In genomic region chr9:67047606-67048482, GRCm38 (mm10) we compare ENCODE assay signal across 8 mouse cellular contexts. TPM values are rescaled to one million over a fixed set of nuclear protein-coding genes. Genes with fewer than 3 reads are reported as not detected.
DNase-seq lines count a peak whose midpoint lies in the region; ATAC-seq lines count a peak whose summit lies in the region.

No protein-coding gene starts in this region.

- H3K4me2 ChIP-seq in forebrain, embryonic 14.5 days (ENCODE audit: low read length), result peak overlapping the region; percentile 91
- peak overlapping the region; percentile 95 for H3K4me2 ChIP-seq in neural tube, embryonic 15.5 days

- H3K9ac ChIP-seq in forebrain, embryonic 14.5 days (ENCODE audit: low read length), result peak overlapping the region; percentile 66
- H3K9ac ChIP-seq in neural tube, embryonic 15.5 days (replicated peaks), result peak overlapping the region; percentile 58

- H3K9me3 ChIP-seq in forebrain, embryonic 14.5 days (replicated peaks; ENCODE audit: control insufficient read depth, low read length), result no peaks in the 10 kb centered on the region
- no peaks in the 10 kb centered on the region for H3K9me3 ChIP-seq in neural tube, embryonic 15.5 days (replicated peaks)

- no peaks in the 10 kb centered on the region for H3K36me3 ChIP-seq in forebrain, embryonic 14.5 days (ENCODE audit: control insufficient read depth, insufficient read depth, low read length)
- H3K36me3 ChIP-seq in neural tube, embryonic 15.5 days, result no peaks in the 10 kb centered on the region

- under 1% methylated on average over 50 of the region's 50 CpGs for WGBS in forebrain, embryonic 14.5 days
- under 1% methylated on average over 42 of the region's 50 CpGs for WGBS in neural tube, embryonic 15.5 days

- ATAC-seq in CD4-positive, CD25-positive, alpha-beta regulatory T cell, adult 4 months, result no peak
- no peak for ATAC-seq in forebrain, embryonic 14.5 days
- no peak for ATAC-seq in neural tube, embryonic 15.5 days (ENCODE audit: low FRiP score)

- H3K4me3 ChIP-seq in forebrain, embryonic 14.5 days (ENCODE audit: low read depth, low read length), result peak overlapping the region; percentile 44
- peak overlapping the region; percentile 52 for H3K4me3 ChIP-seq in neural tube, embryonic 15.5 days (replicated peaks)

- H3K4me1 ChIP-seq in forebrain, embryonic 14.5 days (ENCODE audit: control insufficient read depth, insufficient read depth, low read length), result peaks cover 12% of the 10 kb centered on the region
- peaks cover 50% of the 10 kb centered on the region for H3K4me1 ChIP-seq in neural tube, embryonic 15.5 days

- DNase-seq in CD4-positive, CD25-positive, alpha-beta regulatory T cell, adult 2 months (ENCODE audit: low read depth, low spot score), result peak; percentile 46
- peak; percentile 17 for DNase-seq in ovary, postnatal 14 days (ENCODE audit: low spot score)
- no peak for DNase-seq in ovary, postnatal 10 days (ENCODE audit: low spot score)
- DNase-seq in forebrain, embryonic 14.5 days (ENCODE audit: low spot score), result peak; percentile 40
- DNase-seq in kidney, postnatal 4 days, result peak; percentile 48 to 57
- DNase-seq in frontal cortex, postnatal 14 days (ENCODE audit: low spot score in 2 of 2), result no peak

- H3K27me3 ChIP-seq in forebrain, embryonic 14.5 days (replicated peaks; ENCODE audit: control insufficient read depth, insufficient read depth, low read length), result peaks cover 34% of the 10 kb centered on the region
- H3K27me3 ChIP-seq in neural tube, embryonic 15.5 days (replicated peaks), result peaks cover 45% of the 10 kb centered on the region

- no peak overlapping the region for H3K27ac ChIP-seq in forebrain, embryonic 14.5 days (ENCODE audit: low read depth, low read length)
- peak overlapping the region; percentile 19; the same call in 1 of the 2 replicates for H3K27ac ChIP-seq in neural tube, embryonic 15.5 days (replicated peaks)

RNA-seq across cellular contexts. Expression of gene Tpm1, which starts 1.4 kb away (rescaled TPM):
- polyA plus RNA-seq in CD4-positive, CD25-positive, alpha-beta regulatory T cell, adult 4 months (2017; shearing (Covaris generic)), result 10 to 100 TPM; 25.6 to 42.4 TPM
- 104 and 126 TPM in 2 replicates for polyA plus RNA-seq in forebrain, embryonic 14.5 days (2014; fragmentation: Nextera tagmentation; extraction: Ambion mirVana)
- 230 and 300 TPM in 2 replicates for polyA plus RNA-seq in neural tube, embryonic 15.5 days (2015; fragmentation: Nextera tagmentation; extraction: Ambion mirVana)

Comparison
In these comparisons a context has a peak if more than half of its experiments do, and no peak if none do; other contexts are left out.
1. DNase-seq: peak in CD4-positive, CD25-positive, alpha-beta regulatory T cell, adult 2 months (single experiment), ovary, postnatal 14 days (single experiment), forebrain, embryonic 14.5 days (single experiment) and kidney, postnatal 4 days (2 of 2); none in ovary, postnatal 10 days (single experiment) and frontal cortex, postnatal 14 days (0 of 2).